Mouse (Mus musculus) ES-Bruce4 (cell line): ENCODE measurements around the gene Cnn3. TPM values are rescaled to one million over a fixed set of nuclear protein-coding genes. Genes with fewer than 3 reads are reported as not detected.

ENCODE experiments used
- H3K27ac ChIP-seq: 2 replicates; pipeline ENCODE4 v1.5.1; 2012; ENCODE audit warnings: low read length, inconsistent platforms; ENCODE audit not compliant: insufficient read depth
- H3K27me3 ChIP-seq: 2 replicates; pipeline ENCODE4 v1.6.1; 2012; ENCODE audit warnings: mild to moderate bottlenecking, low read length, inconsistent platforms; ENCODE audit not compliant: control insufficient read depth, poor library complexity, insufficient read depth, severe bottlenecking
- H3K36me3 ChIP-seq: 2 replicates; pipeline ENCODE4 v1.6.1; 2012; ENCODE audit warnings: inconsistent platforms, mild to moderate bottlenecking, low read length, moderate library complexity; ENCODE audit not compliant: control insufficient read depth, poor library complexity, insufficient read depth, severe bottlenecking
- H3K4me1 ChIP-seq: one replicate; pipeline ENCODE4 v1.8.1; 2011; ENCODE audit warnings: low read length; ENCODE audit not compliant: control insufficient read depth, insufficient read depth
- H3K4me3 ChIP-seq: 2 replicates; pipeline ENCODE4 v1.5.1; 2011; ENCODE audit warnings: low read depth, mild to moderate bottlenecking, low read length
- H3K9ac ChIP-seq: 2 replicates; pipeline ENCODE4 v1.6.1; 2012; ENCODE audit warnings: low read depth, mild to moderate bottlenecking, inconsistent platforms; ENCODE audit not compliant: poor library complexity, severe bottlenecking
- H3K9me3 ChIP-seq: replicated peaks from 2 replicates; pipeline ENCODE4 v1.6.1; 2012; ENCODE audit warnings: mild to moderate bottlenecking, low read length, inconsistent platforms; ENCODE audit not compliant: control insufficient read depth, poor library complexity, insufficient read depth, severe bottlenecking
- CTCF ChIP-seq: IDR thresholded peaks from one replicate; pipeline ENCODE4 v1.8.1; 2011; ENCODE audit warnings: low read depth, low read length
- EP300 ChIP-seq: IDR thresholded peaks from 2 replicates; pipeline ENCODE4 v1.6.1; 2011; ENCODE audit warnings: low read depth, low read length; ENCODE audit not compliant: insufficient read depth
- POLR2A ChIP-seq: IDR thresholded peaks from one replicate; pipeline ENCODE4 v1.8.1; 2011; ENCODE audit warnings: low read length; ENCODE audit not compliant: insufficient read depth
- polyA plus RNA-seq: library from polyadenylated mRNA; stranded (reverse); fragments of >200 nt; gene quantifications from 2 replicates; pipeline ENCODE4 v1.2.4, GENCODE M21; 2011; ENCODE audit warnings: low read depth; ENCODE audit not compliant: missing spikeins, insufficient read depth, insufficient read length

Cnn3 gene
- polyA plus RNA-seq, 1 experiment: 623 TPM

DNA sequence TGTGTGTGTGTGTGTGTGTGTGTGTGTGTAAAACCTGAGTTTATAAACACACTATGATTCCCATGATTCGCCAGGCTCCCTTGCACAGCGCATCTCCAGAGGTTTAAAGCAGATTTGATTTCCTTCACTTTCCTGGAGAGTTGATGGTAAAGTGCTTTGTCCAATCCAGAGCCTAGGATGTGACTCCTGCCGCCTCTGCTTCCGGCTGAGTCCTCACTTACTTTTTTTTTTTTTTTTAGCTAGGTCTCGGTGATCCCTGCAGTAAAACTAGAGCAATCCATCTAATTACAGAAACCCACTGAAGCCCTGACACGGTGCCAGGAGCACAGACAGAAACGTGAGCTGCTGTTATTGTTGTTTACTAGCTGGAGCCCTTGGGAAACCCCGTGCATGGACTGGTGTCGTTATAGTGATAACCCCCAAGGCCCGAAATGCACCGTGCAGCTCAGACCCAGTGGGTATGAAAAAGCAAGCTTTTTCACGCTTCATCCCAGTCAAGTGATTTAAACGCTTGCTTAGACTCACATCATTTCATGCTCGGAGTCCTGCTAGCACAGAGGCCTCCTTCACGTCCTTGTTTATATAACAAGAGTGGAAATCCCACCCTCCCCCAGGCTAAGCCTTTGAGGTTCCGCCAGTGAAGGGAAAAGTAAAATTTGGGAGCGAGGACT, 36.3 kb upstream of the Cnn3 start:
- Histone ChIP-seq H3K27ac (no peak overlapping the region), H3K4me1 (peaks cover 4% of the 10 kb centered on the region), H3K27me3 (no peaks in the 10 kb centered on the region), H3K36me3 (no peaks in the 10 kb centered on the region), H3K9ac (no peak overlapping the region), H3K9me3 (no peaks in the 10 kb centered on the region), H3K4me3 (no peak overlapping the region)
- TF ChIP-seq CTCF: no peak
- no peak for TF ChIP-seq POLR2A
- no peak for TF ChIP-seq EP300

DNA sequence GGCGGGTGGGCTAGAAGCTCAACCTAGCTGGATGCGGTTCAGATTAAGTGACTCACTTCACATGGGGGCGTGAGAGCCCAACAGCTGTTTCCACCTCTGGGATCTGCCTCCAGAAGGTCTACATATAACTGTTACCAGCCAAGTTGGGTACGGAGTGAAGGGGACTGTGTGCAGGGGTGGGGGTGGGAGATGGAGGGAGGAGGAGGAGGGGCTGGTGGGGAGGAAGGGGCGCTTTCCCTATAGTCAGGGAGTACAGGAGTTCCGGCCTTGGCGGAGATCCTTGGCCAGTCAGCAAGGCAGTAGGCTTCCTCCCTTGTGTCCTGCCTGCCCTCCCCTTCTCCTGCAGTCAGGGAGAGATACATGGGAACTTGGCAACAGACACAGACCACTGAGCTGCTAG, 35.6 kb upstream of the Cnn3 start:
- H3K36me3 ChIP-seq: no peaks in the 10 kb centered on the region
- TF ChIP-seq EP300 (no peak), CTCF (no peak), POLR2A (no peak)
- H3K27ac ChIP-seq: no peak overlapping the region
- peaks cover 4% of the 10 kb centered on the region for H3K4me1 ChIP-seq
- H3K9me3 ChIP-seq: no peaks in the 10 kb centered on the region
- no peak overlapping the region for H3K9ac ChIP-seq
- H3K4me3 ChIP-seq: no peak overlapping the region
- no peaks in the 10 kb centered on the region for H3K27me3 ChIP-seq

DNA sequence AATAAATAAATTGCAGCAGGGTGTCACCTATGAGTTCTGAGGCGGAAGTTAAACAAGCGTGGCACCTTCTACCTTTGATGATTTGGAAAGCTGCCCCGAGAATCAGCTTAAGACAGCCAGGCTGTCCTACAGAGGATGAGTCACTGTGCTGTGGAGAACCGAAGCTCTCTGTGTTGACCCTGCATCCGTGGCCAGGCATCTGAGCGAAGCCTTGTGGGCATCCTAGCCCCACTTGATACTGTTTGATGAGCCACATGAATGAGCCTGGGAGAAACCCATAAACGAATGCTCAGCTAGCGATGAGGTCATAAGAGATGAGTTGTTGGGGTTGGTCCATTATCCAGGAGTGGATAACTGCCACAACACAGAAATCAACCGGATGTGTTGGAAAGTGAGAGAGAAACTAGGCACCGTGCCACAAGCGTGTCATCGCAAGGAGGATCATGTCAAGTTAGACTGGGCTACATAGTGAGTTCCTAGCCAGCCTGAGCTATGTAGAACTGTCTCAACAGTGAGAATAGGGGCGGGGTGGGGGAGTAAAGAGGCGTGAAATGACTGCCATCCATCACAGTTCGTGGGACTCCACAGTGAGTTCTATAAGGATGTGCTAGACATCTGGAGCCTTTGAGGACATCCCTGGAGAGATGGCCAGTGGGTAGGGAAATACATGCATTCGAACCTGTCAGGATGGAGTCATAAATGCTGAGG, 30.6 kb upstream of the Cnn3 start:
- no peaks in the 10 kb centered on the region for H3K4me1 ChIP-seq
- no peak overlapping the region for H3K9ac ChIP-seq
- H3K36me3 ChIP-seq: no peaks in the 10 kb centered on the region
- no peaks in the 10 kb centered on the region for H3K9me3 ChIP-seq
- no peak overlapping the region for H3K4me3 ChIP-seq
- H3K27ac ChIP-seq: no peak overlapping the region
- no peaks in the 10 kb centered on the region for H3K27me3 ChIP-seq
- TF ChIP-seq POLR2A (no peak), CTCF (no peak), EP300 (no peak)

DNA sequence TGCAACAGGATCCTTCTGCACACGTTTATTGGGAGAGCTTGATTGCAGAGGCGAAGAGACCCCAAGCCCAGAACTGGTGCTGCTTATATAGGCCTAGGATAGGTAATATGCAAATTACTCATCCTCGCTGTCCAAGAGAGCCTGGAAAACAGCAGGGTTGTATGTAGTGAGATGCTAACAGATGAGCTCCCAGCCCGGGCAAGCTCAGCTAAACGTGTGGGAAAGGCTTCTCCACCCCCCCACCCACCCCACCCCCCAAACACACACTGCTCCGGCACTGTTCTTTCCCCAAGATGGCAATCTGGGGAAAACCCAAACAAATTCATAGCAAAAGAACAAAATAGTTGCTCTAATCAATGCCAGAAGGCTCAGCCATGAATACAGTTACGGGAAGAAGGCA, 29.7 kb upstream of the Cnn3 start:
- Histone ChIP-seq H3K4me1 (no peaks in the 10 kb centered on the region), H3K36me3 (no peaks in the 10 kb centered on the region), H3K9ac (no peak overlapping the region), H3K9me3 (no peaks in the 10 kb centered on the region), H3K27ac (no peak overlapping the region), H3K27me3 (no peaks in the 10 kb centered on the region), H3K4me3 (no peak overlapping the region)
- no peak for TF ChIP-seq POLR2A
- TF ChIP-seq CTCF: no peak
- no peak for TF ChIP-seq EP300

DNA sequence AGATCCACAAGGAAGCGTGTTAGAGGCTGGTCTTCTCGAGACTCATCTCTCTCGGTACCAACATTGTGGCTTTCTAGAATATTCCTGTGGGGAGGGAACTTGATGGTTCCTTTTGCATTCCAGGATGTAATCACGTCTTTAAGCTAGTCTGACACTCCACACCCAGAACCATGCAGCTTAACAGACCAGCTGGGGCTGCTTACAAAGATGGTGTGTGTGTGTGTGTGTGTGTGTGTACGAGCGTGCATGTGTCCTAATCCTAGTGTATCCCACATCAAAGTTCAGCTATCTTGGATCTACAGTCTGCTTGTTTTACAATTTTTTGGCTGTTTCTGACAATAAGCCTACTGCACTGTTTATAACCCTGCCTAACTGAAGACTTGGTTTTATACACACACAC, 29.3 kb upstream of the Cnn3 start:
- Histone ChIP-seq H3K27me3 (no peaks in the 10 kb centered on the region), H3K4me1 (no peaks in the 10 kb centered on the region), H3K27ac (no peak overlapping the region), H3K9me3 (no peaks in the 10 kb centered on the region), H3K36me3 (no peaks in the 10 kb centered on the region), H3K9ac (no peak overlapping the region), H3K4me3 (no peak overlapping the region)
- TF ChIP-seq CTCF: no peak
- TF ChIP-seq EP300: no peak
- no peak for TF ChIP-seq POLR2A

DNA sequence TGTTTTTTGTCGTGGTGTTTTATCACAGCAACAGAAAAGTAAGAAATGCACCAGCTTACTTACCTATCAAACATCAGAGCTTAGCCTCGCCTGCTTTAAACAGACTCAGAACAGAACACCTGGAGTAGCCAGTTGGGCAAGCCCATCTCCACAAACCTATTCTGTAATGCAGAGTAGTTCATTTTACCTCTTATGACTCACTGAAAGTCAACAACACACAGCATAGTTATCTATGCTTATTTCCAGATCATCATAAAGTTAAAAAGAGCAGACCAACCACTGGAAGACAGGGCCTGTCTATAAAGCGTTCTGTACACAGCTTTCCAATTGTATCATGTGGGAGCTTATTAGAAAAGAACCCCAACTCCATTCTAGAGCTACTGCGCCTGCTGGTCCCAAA, 24.9 kb upstream of the Cnn3 start:
- Histone ChIP-seq H3K9ac (no peak overlapping the region), H3K27me3 (no peaks in the 10 kb centered on the region), H3K4me1 (no peaks in the 10 kb centered on the region), H3K36me3 (no peaks in the 10 kb centered on the region), H3K4me3 (no peak overlapping the region), H3K27ac (no peak overlapping the region), H3K9me3 (no peaks in the 10 kb centered on the region)
- TF ChIP-seq POLR2A: no peak
- no peak for TF ChIP-seq CTCF
- no peak for TF ChIP-seq EP300
